Comparison of ENCODE assay signal across 9 mouse cellular contexts in the genomic region with DNA sequence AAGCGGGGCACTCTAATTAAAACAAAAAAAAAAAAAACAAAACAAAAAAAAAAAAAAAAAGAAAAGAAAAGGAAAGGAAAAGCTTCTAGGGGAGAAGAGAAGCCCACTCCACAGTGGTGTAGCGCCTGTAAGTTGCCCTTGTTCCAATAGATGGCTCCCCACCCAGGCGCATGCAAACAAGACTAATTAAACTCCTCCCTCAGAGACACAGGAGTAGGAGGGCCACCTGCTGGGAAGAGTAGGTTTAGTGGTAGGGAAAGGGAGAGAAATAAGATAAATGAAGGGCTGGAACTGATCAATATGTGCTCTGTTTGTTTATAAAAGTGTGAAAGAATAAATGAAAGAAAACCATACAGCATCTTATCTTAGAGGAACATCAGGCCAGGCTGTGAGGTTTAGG.
A peak's percentile ranks its signal among the peaks of the same experiment; 100 is the strongest.
DNase-seq lines count a peak whose midpoint lies in the region; ATAC-seq and TF ChIP-seq lines count a peak whose summit lies in the region.
"Had no signal": no experiment of that assay in that cellular context is flagged by ENCODE, and none has a peak within 500 bp of the region (broad histone marks: within the 10 kb centered on the region; RNA-seq: fewer than 3 reads in every experiment).

No protein-coding gene starts in this region.

- no peaks in the 10 kb centered on the region for H3K4me1 ChIP-seq in midbrain, postnatal 0 days (ENCODE audit: insufficient read depth, low read length)
- no peaks in the 10 kb centered on the region for H3K4me1 ChIP-seq in midbrain, embryonic 11.5 days (ENCODE audit: control insufficient read depth, insufficient read depth, low read length)
- no peaks in the 10 kb centered on the region for H3K4me1 ChIP-seq in stomach, postnatal 0 days (replicated peaks; ENCODE audit: control insufficient read depth, insufficient read depth)
- H3K4me1 ChIP-seq in heart, adult 2 months (ENCODE audit: control insufficient read depth, insufficient read depth, low read length), result no peaks in the 10 kb centered on the region
- H3K4me1 ChIP-seq: lung, embryonic 15.5 days had no signal

- no peak for TF ChIP-seq POLR2A in heart, adult 2 months (IDR thresholded peaks at IDR 0.05; ENCODE audit: insufficient read depth, low read depth, low read length)

- H3K4me3 ChIP-seq in midbrain, postnatal 0 days (ENCODE audit: low read depth, low read length), result no peak overlapping the region
- H3K4me3 ChIP-seq in midbrain, embryonic 11.5 days (ENCODE audit: low read depth, low read length), result no peak overlapping the region
- no peak overlapping the region for H3K4me3 ChIP-seq in stomach, postnatal 0 days (ENCODE audit: low read depth, low read length)
- no peak overlapping the region for H3K4me3 ChIP-seq in heart, adult 2 months
- H3K4me3 ChIP-seq: lung, embryonic 15.5 days had no signal

- H3K9me3 ChIP-seq in midbrain, postnatal 0 days (ENCODE audit: low read length), result no peaks in the 10 kb centered on the region
- H3K9me3 ChIP-seq in midbrain, embryonic 11.5 days (ENCODE audit: control insufficient read depth, low read length), result no peaks in the 10 kb centered on the region
- H3K9me3 ChIP-seq in stomach, postnatal 0 days (ENCODE audit: control insufficient read depth, low read length), result no peaks in the 10 kb centered on the region
- H3K9me3 ChIP-seq: lung, embryonic 15.5 days had no signal

- H3K27ac ChIP-seq in midbrain, postnatal 0 days (ENCODE audit: low read depth, low read length), result no peak overlapping the region
- H3K27ac ChIP-seq in midbrain, embryonic 11.5 days (ENCODE audit: low read depth, low read length), result no peak overlapping the region
- no peak overlapping the region for H3K27ac ChIP-seq in stomach, postnatal 0 days (replicated peaks)
- no peak overlapping the region for H3K27ac ChIP-seq in heart, adult 2 months
- H3K27ac ChIP-seq: lung, embryonic 15.5 days had no signal

- TF ChIP-seq CTCF in midbrain, postnatal 0 days (IDR thresholded peaks at IDR 0.05), result peak; percentile 7; the same call in 1 of the 2 replicates
- peak; percentile 59 for TF ChIP-seq CTCF in stomach, postnatal 0 days (IDR thresholded peaks at IDR 0.05; ENCODE audit: low read depth)
- no peak for TF ChIP-seq CTCF in heart, adult 2 months (IDR thresholded peaks at IDR 0.05)

- ATAC-seq in midbrain, postnatal 0 days (ENCODE audit: low FRiP score), result no peak
- no peak for ATAC-seq in midbrain, embryonic 11.5 days (ENCODE audit: low FRiP score)
- no peak for ATAC-seq in stomach, postnatal 0 days (ENCODE audit: low FRiP score, low TSS enrichment)
- ATAC-seq: forebrain, embryonic 14.5 days had no signal

- H3K27me3 ChIP-seq in midbrain, postnatal 0 days (ENCODE audit: insufficient read depth, low read length), result no peaks in the 10 kb centered on the region
- no peaks in the 10 kb centered on the region for H3K27me3 ChIP-seq in midbrain, embryonic 11.5 days (ENCODE audit: control insufficient read depth, insufficient read depth, low read length)
- no peaks in the 10 kb centered on the region for H3K27me3 ChIP-seq in stomach, postnatal 0 days (ENCODE audit: control insufficient read depth, insufficient read depth, low read length)
- no peaks in the 10 kb centered on the region for H3K27me3 ChIP-seq in heart, adult 2 months (ENCODE audit: control insufficient read depth, insufficient read depth, low read length)
- H3K27me3 ChIP-seq: lung, embryonic 15.5 days had no signal

- WGBS in midbrain, postnatal 0 days, result 65% methylated on average over 3 of the region's 3 CpGs
- 67% methylated on average over 3 of the region's 3 CpGs for WGBS in midbrain, embryonic 11.5 days
- 77% methylated on average over 3 of the region's 3 CpGs for WGBS in stomach, postnatal 0 days
- 77% methylated on average over 3 of the region's 3 CpGs for WGBS in heart, adult 2 months

- H3K79me2 ChIP-seq in heart, adult 2 months (replicated peaks; ENCODE audit: control insufficient read depth, insufficient read depth, low read length), result no peaks in the 10 kb centered on the region

- intact Hi-C loops in heart, adult 2 months (cut with DNase I), result no loop called here

- DNase-seq in midbrain, postnatal 0 days (ENCODE audit: low spot score), result no peak
- no peak for DNase-seq in midbrain, embryonic 11.5 days (ENCODE audit: low spot score, missing footprints)
- DNase-seq in R1 (ENCODE audit: low read depth, low spot score), result peak; percentile 63
- peak; percentile 35 for DNase-seq in kidney, postnatal 10 days
- DNase-seq in stomach, postnatal 0 days (ENCODE audit: low spot score), result no peak
- DNase-seq in heart, adult 2 months, result no peak
- DNase-seq in left cerebral cortex, adult 11 months (ENCODE audit: low spot score), result no peak

- TF ChIP-seq EP300 in stomach, postnatal 0 days (optimal IDR thresholded peaks at IDR 0.05), result no peak
- TF ChIP-seq EP300 in heart, adult 2 months (IDR thresholded peaks at IDR 0.05; ENCODE audit: insufficient read depth, low read depth, low read length), result no peak

- no peak overlapping the region for H3K4me2 ChIP-seq in midbrain, postnatal 0 days (ENCODE audit: low read depth, low read length, poor library complexity, severe bottlenecking)
- H3K4me2 ChIP-seq in midbrain, embryonic 11.5 days, result no peak overlapping the region
- H3K4me2 ChIP-seq in stomach, postnatal 0 days (replicated peaks; ENCODE audit: low read depth), result no peak overlapping the region
- H3K4me2 ChIP-seq: lung, embryonic 15.5 days had no signal

- no peaks in the 10 kb centered on the region for H3K36me3 ChIP-seq in midbrain, postnatal 0 days (ENCODE audit: insufficient read depth, low read length)
- no peaks in the 10 kb centered on the region for H3K36me3 ChIP-seq in midbrain, embryonic 11.5 days (ENCODE audit: control insufficient read depth, insufficient read depth, low read length)
- no peaks in the 10 kb centered on the region for H3K36me3 ChIP-seq in stomach, postnatal 0 days (ENCODE audit: control insufficient read depth, insufficient read depth, low read length)
- H3K36me3 ChIP-seq in heart, adult 2 months (ENCODE audit: control insufficient read depth, insufficient read depth, low read length), result no peaks in the 10 kb centered on the region
- H3K36me3 ChIP-seq: lung, embryonic 15.5 days had no signal

- no peak overlapping the region for H3K9ac ChIP-seq in midbrain, postnatal 0 days (replicated peaks; ENCODE audit: low read length, poor library complexity, severe bottlenecking)
- no peak overlapping the region for H3K9ac ChIP-seq in midbrain, embryonic 11.5 days (ENCODE audit: low read length)
- no peak overlapping the region for H3K9ac ChIP-seq in stomach, postnatal 0 days (ENCODE audit: low read length)
- no peak overlapping the region for H3K9ac ChIP-seq in heart, adult 2 months (ENCODE audit: low read depth, low read length)
- H3K9ac ChIP-seq: lung, embryonic 15.5 days had no signal

Comparison
In these comparisons a context has a peak if more than half of its experiments do, and no peak if none do; other contexts are left out.
1. DNase-seq: peak in R1 (single experiment) and kidney, postnatal 10 days (single experiment); none in midbrain, postnatal 0 days (single experiment), midbrain, embryonic 11.5 days (single experiment), stomach, postnatal 0 days (single experiment), heart, adult 2 months (0 of 2) and left cerebral cortex, adult 11 months (single experiment).